Mouse (Mus musculus): ENCODE data around the gene Itpripl1. TPM values are rescaled to one million over a fixed set of nuclear protein-coding genes. Genes with fewer than 3 reads are reported as not detected.
A peak's percentile ranks its signal among the peaks of the same experiment; 100 is the strongest.
"Not testable (repeated sequence)": the region's sequence is repeated elsewhere in the genome, so short reads cannot be mapped to it uniquely, and the experiment has no call there.

Gene Itpripl1
- 10 to 100 TPM; 10.4 to 11.2 TPM for total RNA-seq (2021)

DNA sequence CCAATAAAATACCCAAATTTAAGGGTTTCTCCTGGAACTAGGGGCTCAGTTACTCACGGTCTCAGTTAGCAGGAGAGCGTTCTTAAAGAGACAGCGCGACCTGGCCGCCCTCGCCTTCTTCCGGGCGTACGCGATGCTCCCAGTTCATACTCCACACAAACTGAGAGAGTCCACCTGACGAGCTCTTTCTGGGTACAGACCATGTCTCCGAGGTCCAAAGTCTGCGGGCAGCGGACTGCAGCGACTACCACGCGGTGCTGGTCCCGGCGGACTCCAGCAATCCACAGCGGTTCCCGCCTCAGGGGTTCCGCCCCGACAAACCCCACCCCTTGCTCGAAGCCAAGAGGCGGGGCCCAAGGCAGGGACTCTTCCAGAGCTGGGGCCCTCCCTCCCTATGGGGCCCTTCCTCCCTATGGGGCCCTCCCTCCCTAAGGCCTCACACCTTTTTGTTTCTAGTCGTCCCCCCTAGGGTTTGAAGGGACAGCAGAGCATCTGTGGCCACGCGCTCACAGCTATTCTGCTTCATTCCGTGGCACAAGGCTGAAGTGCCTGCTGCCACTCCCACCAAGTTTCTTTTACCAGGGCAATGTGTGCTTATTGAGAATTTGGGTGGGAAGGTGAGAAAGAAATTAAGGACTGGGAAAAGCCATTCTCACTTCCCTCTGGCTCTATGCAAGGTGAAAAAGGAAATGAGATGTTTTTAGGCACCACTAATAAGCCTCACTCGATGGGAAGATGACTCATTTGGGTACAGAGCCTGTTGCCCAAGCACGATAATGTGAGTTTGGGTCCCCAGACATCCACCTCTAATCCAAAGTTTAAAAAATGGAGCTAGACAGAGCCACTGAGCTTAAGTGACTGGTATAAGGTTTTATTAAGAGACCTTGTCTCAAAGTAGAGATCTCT lies at the start of gene Itpripl1:
Gene Itpripl1, minus strand, starts transcription at position 285 of the 906 bp plus-strand sequence.
- peak; percentile 80 for DNase-seq

DNA sequence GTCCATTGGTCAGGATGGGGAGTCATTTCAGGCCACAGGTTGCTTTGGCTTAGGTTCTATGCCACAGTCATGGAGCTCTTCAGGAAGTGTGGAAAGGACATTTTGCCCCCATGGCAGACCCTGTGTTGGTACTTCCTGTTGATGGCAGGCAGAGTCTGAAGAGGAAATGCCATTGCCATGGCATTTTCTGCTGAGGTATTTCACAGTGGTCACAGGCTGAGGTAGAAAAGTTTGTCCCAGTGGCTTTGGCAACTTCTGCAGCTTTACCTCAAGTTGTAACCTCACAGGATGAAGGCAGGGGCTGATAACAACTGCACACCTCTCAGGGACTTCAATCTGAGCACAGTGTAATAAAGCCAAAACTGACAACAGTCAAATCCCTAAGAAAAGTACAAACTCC lies 46.3 kb upstream of the Itpripl1 start:
- no peak for DNase-seq

DNA sequence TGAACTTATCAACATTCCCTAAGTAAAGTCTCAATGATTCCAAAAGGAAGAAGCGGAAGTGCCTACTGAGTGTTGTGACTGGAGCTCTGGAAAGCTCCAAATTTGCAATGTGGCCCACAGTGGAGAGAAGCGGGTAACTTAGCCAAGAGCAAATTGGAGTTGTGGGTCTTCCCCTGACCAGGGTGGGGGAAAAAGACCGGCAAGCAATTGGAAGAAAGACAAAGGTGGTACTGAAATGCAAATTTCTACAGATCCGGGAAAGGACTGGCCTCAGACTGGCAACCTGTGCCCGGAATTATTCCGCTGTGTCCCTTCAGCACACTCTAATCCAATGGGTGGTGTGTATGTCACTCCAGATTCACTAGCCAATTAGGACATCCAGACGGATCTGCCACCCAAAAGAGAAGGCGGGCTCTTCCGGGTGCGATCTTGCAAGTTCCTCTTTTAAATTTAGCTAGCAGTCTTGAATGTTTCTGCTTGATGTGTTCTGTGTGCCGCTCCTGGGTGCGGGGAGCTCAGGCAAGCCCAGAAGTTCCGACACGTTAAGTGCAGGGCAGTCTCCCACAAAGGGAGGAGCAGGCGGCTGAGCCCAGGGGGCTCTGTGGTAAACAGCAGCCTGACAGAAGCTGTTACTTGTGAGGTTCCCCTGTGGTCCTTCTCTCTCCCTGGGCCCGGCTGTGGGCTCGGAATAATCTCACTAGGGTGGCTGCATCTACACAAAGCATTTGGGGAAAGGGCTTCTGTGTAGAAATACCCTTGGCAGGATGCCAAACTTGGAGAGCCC lies 39.5 kb upstream of the Itpripl1 start:
- peak; percentile 80 for DNase-seq

DNA sequence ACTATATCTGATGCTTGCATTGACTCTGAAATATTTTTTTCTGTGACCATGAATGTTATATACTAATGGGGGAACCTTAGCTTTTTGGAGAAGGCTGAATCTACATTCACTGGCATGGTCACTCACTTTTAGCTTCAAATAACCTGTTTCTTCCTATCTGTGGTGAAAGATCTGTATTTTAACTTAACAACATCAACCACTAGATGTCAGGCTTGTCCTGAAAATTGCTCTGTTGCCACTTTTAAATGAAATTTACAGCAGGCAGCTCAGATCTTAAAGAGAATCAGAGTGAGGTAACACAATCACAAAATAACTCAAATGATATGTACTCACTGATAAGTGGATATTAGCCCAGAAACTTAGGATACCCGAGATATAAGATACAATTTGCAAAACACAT lies 23.0 kb upstream of the Itpripl1 start:
- DNase-seq, result not testable (repeated sequence)

DNA sequence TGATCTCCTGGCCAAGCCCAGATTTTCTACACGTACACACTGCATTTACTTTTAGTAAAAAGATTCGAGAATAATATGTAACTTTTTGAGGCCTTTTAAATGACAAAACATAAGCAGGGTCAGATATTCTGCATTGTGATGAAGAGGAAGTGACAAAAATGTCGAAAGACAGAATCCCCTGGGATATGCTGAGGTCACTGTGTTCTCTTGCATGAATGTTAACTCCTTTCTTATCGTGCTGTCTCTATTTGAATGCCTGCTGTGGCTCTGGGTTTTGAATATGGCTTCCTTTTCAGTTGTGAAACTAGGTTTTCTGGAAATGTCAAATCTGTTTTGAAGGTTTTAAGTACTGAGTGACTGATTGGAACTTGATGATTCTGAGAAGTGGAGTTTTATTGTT lies 22.4 kb upstream of the Itpripl1 start:
- no peak for DNase-seq

DNA sequence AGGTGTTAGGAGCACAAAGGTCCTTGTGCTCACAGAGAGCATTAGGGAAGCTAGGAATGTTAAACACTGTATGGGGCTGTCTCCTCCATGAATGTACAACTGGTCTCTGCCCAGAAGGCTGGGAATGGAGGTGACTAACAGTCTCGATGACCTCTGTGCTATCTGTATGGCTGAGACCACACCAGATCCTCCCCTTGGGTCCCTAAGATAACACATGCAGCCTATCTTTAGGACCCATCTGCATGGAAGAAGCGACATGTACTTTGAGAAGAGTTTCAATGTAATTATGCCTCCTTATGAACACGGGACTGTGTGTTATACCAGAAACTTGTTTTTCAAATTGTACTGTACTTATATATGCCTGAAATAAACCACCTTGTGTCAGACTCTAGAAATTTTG lies 2.5 kb upstream of the Itpripl1 start:
- DNase-seq, result no peak

DNA sequence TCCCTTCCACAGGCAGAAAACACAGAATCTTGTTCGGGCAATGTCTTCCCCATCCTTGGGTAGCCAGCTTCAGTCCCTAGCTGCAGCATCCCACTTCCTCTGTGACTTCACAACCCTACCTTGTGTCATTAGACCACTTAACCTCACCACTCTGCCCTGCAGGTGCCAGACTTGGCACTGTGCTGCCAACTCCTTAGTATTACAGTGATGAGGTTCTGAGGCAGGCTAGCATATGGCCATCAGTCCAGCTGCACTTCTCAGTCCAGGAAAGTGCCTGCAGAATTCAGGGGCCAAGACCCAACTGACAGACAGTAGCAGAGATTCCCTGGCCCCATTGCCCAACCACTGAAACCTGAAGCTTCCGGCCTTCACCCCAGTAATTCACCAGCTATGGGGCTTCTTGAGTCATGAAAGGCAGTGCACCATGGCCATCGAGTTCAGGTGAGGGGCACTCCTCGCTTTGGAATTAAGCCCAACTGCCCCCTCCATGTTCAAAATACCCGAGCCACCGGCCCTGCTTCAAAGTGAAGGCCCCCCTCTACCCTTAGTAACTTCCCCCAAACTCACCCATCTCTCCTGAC lies 575 bp downstream of the Itpripl1 start:
- no peak for DNase-seq

DNA sequence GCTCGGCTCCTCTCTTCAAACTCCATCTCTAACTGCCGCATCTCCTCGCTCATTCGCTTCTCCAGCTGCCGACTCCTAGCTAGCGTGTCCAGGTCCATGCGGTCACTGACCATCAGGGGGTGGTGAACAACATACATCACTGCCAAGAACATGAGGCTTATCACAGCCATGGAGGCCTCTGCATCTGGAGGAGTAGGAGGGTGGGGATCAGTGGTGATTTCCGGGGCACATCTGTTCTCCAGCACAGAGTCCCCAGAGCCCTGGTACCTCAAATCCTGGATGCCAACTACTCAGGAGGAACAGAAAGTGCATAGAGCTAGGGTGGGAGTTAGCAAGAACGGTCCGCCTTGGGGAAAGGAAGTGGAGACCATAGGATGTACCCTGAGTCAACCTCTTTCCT lies 1.2 kb downstream of the Itpripl1 start:
- peak; percentile 35 for DNase-seq

DNA sequence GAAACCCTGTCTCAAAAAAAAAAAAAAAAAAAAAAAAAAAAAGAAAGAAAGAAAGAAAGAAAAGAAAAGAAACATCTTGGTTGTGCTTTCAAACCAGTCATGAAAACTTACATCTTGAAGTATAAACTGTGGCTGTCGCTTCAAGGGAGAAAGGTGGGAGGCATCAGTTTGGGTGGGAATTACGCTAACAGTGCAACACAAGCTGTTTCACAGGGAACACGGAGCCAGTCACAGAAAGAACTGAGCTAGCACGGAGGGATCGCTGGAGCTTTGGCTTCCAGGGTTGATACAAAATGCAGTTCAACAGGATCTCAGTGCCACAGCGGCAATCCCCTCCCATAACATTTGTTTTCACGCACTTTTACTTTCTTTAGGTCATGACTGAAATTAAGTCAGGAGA lies 3.2 kb downstream of the Itpripl1 start:
- no peak for DNase-seq

DNA sequence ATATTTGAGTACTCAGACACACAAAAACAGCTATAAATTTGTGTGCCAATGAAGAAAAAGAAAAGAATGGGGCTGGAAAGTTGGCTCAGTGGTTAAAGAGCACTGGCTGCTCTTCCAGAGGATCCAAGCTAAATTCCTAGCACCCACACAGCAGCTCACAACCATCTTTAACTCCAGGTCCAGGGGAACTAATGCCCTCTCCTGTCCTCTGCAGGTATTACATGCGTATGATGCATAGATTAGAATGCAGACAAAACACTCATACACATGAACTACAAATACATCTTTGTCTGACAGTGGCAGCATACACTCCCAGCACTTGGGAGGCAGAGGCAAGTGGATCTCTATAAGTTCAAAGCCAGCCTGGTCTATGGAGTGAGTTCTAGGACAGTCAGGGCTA lies 3.6 kb downstream of the Itpripl1 start:
- DNase-seq, result no peak

DNA sequence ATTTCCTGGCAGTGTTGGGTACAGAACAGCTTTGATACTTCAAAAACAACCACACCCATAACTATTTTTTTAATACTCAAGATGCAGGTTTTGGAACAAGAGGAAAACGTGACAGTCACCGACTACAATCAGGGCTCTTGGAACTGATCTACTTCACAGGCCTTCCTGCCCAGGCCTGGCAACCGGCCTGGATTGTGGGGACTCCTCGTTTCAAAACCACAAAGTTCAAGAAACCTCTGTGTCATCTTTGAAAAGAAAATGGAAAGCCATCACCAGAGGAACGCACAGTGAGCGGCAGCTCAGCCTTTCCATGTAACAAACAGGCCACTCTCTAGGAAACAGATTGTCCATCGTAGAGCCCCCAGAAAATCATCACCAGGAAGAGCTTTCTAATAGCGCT lies 4.1 kb downstream of the Itpripl1 start:
- peak; percentile 32 for DNase-seq

DNA sequence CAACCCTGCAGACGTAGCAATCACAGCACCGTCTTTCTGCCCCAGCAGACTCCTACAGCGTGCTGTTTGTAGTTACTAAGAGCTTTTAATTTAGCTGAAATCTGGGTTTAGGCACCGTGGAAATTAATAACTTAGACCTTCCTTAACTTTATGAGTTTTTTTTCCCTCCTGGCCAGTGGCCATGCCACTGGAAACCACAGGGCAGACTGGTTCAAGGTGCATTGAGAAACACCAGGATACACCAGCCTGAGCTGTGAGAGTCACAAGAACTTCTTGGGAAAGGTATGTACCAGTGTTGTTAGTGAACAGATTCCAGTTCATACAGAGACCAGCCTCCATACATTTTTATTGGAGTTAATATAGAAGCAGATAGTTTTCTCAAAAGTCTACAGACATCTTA lies 4.8 kb downstream of the Itpripl1 start:
- DNase-seq, result no peak

DNA sequence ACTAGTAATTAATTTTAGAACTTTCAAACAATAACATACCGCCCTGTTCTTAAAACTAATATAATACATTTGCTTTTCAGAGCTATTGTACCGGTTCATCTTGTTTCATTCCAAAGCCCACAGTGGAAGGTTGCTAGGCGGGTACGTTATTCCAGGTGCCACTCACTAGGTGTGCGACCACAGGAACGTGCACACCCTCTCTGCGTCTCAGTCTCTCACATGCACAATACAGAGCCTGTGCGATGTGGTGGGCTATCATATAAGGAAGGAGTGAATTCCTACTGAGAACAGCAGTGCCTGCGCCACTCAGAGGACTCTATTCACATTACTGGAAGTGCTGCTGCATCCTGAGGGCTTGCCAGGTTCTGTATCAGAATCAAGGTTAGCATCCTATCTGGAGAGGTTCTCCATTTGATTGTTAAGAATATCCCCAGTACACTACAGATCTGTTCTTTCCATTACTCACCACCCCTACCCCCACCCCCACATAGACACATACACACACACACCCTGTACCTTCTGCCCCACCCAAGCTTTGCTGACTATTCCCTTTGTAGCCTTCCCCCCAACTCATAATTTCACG lies 5.3 kb downstream of the Itpripl1 start:
- no peak for DNase-seq

DNA sequence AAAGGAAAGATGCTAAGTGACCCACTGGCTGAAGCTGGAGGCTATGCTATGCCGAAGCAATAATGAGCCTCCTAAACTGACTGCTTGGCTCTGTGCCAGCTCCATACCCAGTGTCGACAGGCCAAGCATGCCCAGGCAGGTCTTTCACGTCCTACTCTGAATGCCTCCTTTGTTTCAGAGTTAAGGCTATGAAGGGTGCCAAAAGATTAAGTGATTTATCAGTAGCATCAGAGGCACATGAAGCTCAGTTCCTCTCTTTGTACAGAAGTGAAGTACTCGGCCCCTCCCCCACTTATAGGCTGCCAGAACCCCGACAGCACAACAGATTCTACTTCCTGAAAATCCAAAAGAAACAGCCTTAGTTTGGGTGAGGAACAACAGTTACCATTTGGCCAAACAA lies 6.3 kb downstream of the Itpripl1 start:
- DNase-seq, result peak; percentile 60

DNA sequence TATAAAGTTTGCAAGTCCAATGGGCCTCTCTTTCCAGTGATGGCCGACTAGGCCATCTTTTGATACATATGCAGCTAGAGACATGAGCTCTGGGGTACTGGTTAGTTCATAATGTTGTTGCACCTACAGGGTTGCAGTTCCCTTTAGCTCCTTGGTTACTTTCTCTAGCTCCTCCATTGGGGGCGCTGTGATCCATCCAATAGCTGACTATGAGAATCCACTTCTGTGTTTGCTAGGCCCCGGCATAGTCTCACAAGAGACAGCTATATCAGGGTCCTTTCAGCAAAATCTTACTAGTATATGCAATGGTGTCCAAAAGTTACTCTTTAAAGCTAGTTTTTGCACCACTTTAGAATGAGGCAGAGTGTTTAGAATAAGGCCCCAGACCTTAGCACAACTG lies 8.0 kb downstream of the Itpripl1 start:
- DNase-seq, result not testable (repeated sequence)

DNA sequence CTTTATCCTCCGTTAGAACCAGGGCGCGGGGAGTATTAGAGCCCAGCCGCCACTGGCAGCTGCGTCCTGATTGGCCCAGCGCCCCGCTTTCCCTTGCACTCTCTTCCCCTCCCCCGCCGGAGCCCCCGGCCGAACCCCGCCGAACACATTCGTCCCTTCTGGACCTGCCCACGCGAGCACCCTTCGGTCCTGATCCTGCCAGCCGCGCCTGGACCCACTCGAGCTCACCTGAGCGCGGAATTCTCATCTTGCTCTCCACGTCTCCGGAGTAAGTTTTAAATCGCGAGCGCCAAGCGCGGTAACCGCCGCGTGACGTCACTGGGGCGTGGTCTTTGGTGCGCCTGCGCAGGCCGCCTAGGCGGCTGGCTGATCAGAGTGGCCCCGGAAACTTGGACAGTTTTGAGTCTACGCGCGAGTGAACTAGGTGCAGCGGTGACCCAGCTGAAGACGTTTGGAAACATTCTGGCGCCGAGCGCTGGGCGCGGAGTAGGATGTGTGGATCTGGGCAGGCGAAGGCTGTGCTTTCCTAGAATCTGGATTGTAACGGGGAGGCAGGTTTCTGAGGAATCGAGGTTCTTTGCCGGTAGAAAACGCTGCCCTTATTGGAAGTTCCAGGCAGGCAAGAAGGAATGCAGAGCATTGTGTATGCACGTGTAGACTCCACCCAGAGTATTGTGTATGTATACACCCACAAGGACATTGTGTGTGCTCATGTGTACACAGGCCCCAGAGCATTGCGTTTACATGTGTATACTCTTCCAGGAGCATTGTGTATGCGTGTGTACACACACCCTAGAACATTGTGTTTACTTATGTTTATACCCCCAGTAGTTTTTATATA lies 9.4 kb downstream of the Itpripl1 start, which contains the start of gene Ncaph:
Gene Ncaph, minus strand, starts transcription at position 334 of the 841 bp plus-strand sequence.
- DNase-seq, result peak; percentile 96

DNA sequence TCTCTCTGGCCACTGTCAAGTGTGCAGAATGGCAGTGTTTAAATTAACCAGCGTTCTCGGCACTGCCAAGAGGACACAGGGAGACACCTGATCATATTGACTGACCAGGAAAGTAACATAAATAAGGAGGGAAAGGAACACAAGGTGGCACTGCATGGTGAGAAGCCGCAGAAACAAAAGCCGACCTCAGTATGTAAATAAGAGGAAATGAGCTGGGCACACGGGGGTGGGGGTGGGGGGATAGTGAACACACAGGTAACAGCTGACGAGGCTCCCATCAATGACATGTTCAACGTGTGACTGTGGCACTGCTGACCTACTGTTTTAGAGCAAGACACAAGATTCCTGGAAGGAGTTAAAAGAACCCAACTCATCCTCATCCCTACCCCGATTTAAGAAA lies 11.9 kb downstream of the Itpripl1 start:
- no peak for DNase-seq

DNA sequence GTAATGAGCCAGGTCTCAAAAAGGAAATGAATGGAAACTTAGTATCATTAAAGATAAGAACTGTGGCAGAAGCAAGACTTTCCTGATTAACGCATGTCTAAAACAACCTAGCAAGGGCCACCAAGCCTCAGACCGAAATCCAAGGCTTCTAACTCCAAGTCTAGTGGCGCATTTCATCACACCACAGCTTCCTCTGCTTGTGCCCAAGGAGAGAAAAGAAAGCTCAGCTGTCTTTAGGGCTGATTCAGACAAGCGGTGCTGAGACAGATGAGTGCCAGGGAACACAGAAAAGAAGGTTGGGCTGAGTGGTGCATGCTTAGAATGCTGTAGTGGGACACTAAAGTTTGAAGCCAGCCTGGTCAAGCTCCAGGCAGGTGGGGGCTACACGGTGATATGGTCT lies 14.3 kb downstream of the Itpripl1 start:
- DNase-seq, result no peak

DNA sequence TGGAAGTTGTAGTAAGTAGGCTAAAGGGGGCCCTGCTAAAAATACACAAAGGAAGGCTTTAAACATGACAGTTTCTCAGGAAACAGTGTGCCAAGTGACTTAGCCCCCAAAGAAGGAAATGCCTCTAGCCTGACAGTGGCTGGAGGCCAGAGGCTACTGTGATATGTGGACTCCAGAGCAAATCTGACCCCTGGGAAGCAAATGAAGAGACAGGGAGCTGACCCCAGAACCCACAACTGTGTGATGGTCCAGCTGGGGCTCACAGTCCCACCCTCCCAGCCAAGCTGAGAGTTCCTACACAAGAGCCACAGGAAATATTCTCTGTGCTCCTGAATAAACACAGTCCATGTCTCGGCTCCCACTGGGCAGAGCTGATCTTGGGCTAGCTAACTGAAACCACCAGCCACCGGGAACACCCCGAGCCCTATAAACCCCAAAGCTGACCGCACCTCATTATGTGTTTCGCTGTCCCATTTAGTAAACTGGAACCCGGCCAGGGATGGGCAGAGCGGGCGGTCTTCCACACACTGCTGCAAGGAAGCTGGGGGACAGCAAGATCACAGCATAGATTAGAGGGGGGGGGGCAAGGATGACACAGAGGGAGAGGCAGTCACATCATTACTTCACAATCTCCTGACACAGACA lies 21.5 kb downstream of the Itpripl1 start:
- peak; percentile 53 for DNase-seq

DNA sequence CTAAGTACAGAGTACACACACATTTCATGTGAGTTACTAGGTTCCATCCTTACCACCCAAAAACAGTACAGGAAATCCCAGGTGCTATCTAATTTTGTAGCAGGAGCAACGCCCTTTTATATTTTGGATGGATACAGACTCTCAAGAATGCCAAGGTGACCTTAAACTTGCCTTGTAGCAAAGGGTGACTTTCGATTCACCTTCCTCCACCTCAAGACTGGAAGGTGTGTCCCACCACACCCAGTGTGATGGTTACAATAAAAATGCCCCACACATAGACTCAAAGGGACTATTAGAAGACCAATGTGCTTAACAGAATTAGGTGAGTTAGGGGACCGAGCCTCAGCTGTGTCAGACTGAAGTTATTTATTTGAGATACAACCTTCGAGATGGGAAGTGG lies 34.3 kb downstream of the Itpripl1 start:
- no peak for DNase-seq

DNA sequence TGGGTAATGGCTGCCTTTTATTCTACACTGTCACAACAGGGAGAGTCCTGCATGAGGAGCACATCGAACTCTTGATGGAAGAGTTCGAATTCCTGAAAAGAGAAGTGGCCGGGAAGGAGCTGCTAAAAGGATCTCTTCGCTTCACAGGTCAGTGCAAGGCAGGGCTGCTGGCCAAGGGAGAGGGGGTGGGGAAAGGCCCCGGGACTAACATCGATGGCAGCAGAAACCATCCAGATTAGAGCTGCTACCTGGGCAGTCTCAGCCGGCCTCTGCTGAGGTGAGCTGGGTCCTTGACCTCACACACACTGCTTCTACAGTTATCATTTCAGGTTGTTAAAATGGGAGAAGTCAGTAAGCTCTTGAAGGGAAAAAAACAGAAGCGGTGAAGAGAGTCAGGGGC lies 51.2 kb downstream of the Itpripl1 start:
- no peak for DNase-seq

Data from heart, postnatal 4 days (tissue).